Mouse (Mus musculus) layer of hippocampus, postnatal 10 days (tissue): ENCODE measurements around the gene Golm1. TPM values are rescaled to one million over a fixed set of nuclear protein-coding genes. Genes with fewer than 3 reads are reported as not detected.
"Not testable (repeated sequence)": the region's sequence is repeated elsewhere in the genome, so short reads cannot be mapped to it uniquely, and the experiment has no call there.

Source experiments
- DNase-seq, 2 experiments: peaks; one replicate each; pipeline ENCODE4 v3.0.0; 2021; ENCODE audit warnings: low spot score in 2 of 2
- long read RNA-seq: library from polyadenylated mRNA; stranded (forward); transcript quantifications from one replicate; pipeline ENCODE4 v2.0.0, GENCODE M21; 2023
- total RNA-seq, 2 experiments: library from RNA; stranded (reverse); gene quantifications; 2 replicates each; pipeline ENCODE4 v1.2.3; 2021

Gene Golm1
- total RNA-seq: 10 to 100 TPM; 45.1 to 46.8 TPM
- long read RNA-seq, transcript Golm1-201 (10 exons, 3,954 nt): major isoform, 23 of 60 reads
- long read RNA-seq, partial matches to known transcripts: 2 of 60 reads
- long read RNA-seq, other reads (novel, unspliced or antisense): 35 of 60 reads

- peak; percentile 51 to 65 for DNase-seq
Observed at GRCm38 (mm10) chr13:59675151-59676011, at the start of gene Golm1. TSS of gene Golm1 (minus strand) at chr13:59675811.

GRCm38 (mm10) chr13:59722089-59722488 lies 46.5 kb upstream of the Golm1 start:
- not testable (repeated sequence) for DNase-seq

- DNase-seq: no peak
Observed at GRCm38 (mm10) chr13:59719475-59719874, 43.9 kb upstream of the Golm1 start.

GRCm38 (mm10) chr13:59718857-59719440 lies 43.3 kb upstream of the Golm1 start:
- DNase-seq: not testable (repeated sequence)

- no peak for DNase-seq
Observed at GRCm38 (mm10) chr13:59713710-59714109, 38.1 kb upstream of the Golm1 start.

GRCm38 (mm10) chr13:59711984-59712383 lies 36.4 kb upstream of the Golm1 start, which contains the start of gene Spata31d1b:
TSS of gene Spata31d1b (plus strand) at chr13:59712284.
- DNase-seq: not testable (repeated sequence)

GRCm38 (mm10) chr13:59710230-59710629 lies 34.6 kb upstream of the Golm1 start, which contains the start of gene Spata31d1a:
TSS of gene Spata31d1a (minus strand) at chr13:59710330.
- DNase-seq: no peak

GRCm38 (mm10) chr13:59704562-59704961 lies 29.0 kb upstream of the Golm1 start:
- DNase-seq: peak; percentile 32 to 35

- DNase-seq: no peak
Observed at GRCm38 (mm10) chr13:59703514-59703913, 27.9 kb upstream of the Golm1 start.

GRCm38 (mm10) chr13:59700137-59700536 lies 24.5 kb upstream of the Golm1 start:
- DNase-seq: not testable (repeated sequence)

GRCm38 (mm10) chr13:59699131-59699530 lies 23.5 kb upstream of the Golm1 start:
- DNase-seq: no peak

GRCm38 (mm10) chr13:59695781-59696180 lies 20.2 kb upstream of the Golm1 start:
- no peak for DNase-seq

GRCm38 (mm10) chr13:59694008-59694407 lies 18.4 kb upstream of the Golm1 start, which contains the start of gene 4921517D22Rik:
TSS of gene 4921517D22Rik (minus strand) at chr13:59694108.
- no peak for DNase-seq

- no peak for DNase-seq
Observed at GRCm38 (mm10) chr13:59691478-59691877, 15.9 kb upstream of the Golm1 start.

GRCm38 (mm10) chr13:59690576-59690975 lies 15.0 kb upstream of the Golm1 start:
- no peak for DNase-seq

- DNase-seq: no peak
Observed at GRCm38 (mm10) chr13:59689843-59690242, 14.2 kb upstream of the Golm1 start.

GRCm38 (mm10) chr13:59689313-59689712 lies 13.7 kb upstream of the Golm1 start:
- DNase-seq: no peak

GRCm38 (mm10) chr13:59688338-59688770 lies 12.7 kb upstream of the Golm1 start:
- DNase-seq: peak in 1 of 2 experiments; percentile 49

- no peak for DNase-seq
Observed at GRCm38 (mm10) chr13:59685236-59685635, 9.6 kb upstream of the Golm1 start.

GRCm38 (mm10) chr13:59682629-59683028 lies 7.0 kb upstream of the Golm1 start:
- DNase-seq: no peak

GRCm38 (mm10) chr13:59679908-59680307 lies 4.3 kb upstream of the Golm1 start:
- no peak for DNase-seq

- DNase-seq: no peak
Observed at GRCm38 (mm10) chr13:59679306-59679705, 3.7 kb upstream of the Golm1 start.
